Mouse (Mus musculus): ENCODE measurements around the gene Idh3a. TPM values are rescaled to one million over a fixed set of nuclear protein-coding genes. Genes with fewer than 3 reads are reported as not detected.

The Idh3a gene
- polyA plus RNA-seq, 1 experiment from 2014 or later, result 95.5 TPM

Other genes starting within 250 kb of the Idh3a start
- gene Dmxl2, start 84.7 kb upstream of the Idh3a start, polyA plus RNA-seq (2015; fragmentation: Nextera tagmentation; extraction: Ambion mirVana), result 3.4 and 4.3 TPM in 2 replicates
- 0.14 TPM in 1 of 2 replicates, not detected in the other for gene Sh2d7, start 47.4 kb upstream of the Idh3a start, polyA plus RNA-seq (2015; fragmentation: Nextera tagmentation; extraction: Ambion mirVana)
- 19.8 and 23.0 TPM in 2 replicates for gene Cib2, start 26.1 kb upstream of the Idh3a start, polyA plus RNA-seq (2015; fragmentation: Nextera tagmentation; extraction: Ambion mirVana)
- 5.3 and 6.0 TPM in 2 replicates for gene Acsbg1, start 75.5 kb downstream of the Idh3a start, polyA plus RNA-seq (2015; fragmentation: Nextera tagmentation; extraction: Ambion mirVana)
- gene Dnaja4, start 112.5 kb downstream of the Idh3a start, polyA plus RNA-seq (2015; fragmentation: Nextera tagmentation; extraction: Ambion mirVana), result 10.1 and 14.8 TPM in 2 replicates
- 150 and 151 TPM in 2 replicates for gene Wdr61, start 148.2 kb downstream of the Idh3a start, polyA plus RNA-seq (2015; fragmentation: Nextera tagmentation; extraction: Ambion mirVana)
- 582 and 638 TPM in 2 replicates for gene Crabp1, start 178.4 kb downstream of the Idh3a start, polyA plus RNA-seq (2015; fragmentation: Nextera tagmentation; extraction: Ambion mirVana)

Measured in limb, embryonic 15.5 days (tissue).